Mouse (Mus musculus) kidney, embryonic 16.5 days (tissue): ENCODE results near the gene Cald1. TPM values are rescaled to one million over a fixed set of nuclear protein-coding genes. Genes with fewer than 3 reads are reported as not detected.

Source experiments
- ATAC-seq: fragments of 200-750 bp; cut with Nextera tagmentation; 2 replicates; pipeline ENCODE4 v1.8.0; 2017; ENCODE audit warnings: moderate TSS enrichment; ENCODE audit not compliant: low FRiP score, low TSS enrichment
- H3K27ac ChIP-seq: fragments of 300-500 bp; sonication (generic); 2 replicates; pipeline ENCODE4 v1.5.1; 2014; ENCODE audit warnings: low read length
- H3K27me3 ChIP-seq: fragments of 300-500 bp; sonication (generic); 2 replicates; pipeline ENCODE4 v1.6.1; 2014; ENCODE audit warnings: low read length, control low read depth, mixed read lengths; ENCODE audit not compliant: insufficient read depth
- H3K36me3 ChIP-seq: fragments of 300-500 bp; sonication (generic); 2 replicates; pipeline ENCODE4 v1.6.1; 2014; ENCODE audit warnings: low read length, control low read depth, mixed read lengths; ENCODE audit not compliant: insufficient read depth
- H3K4me1 ChIP-seq: fragments of 300-500 bp; sonication (generic); 2 replicates; pipeline ENCODE4 v1.6.1; 2014; ENCODE audit warnings: low read length, control low read depth, mixed read lengths; ENCODE audit not compliant: insufficient read depth
- H3K4me2 ChIP-seq: fragments of 300-500 bp; sonication (generic); replicated peaks from 2 replicates; pipeline ENCODE4 v1.6.1; 2014; ENCODE audit warnings: low read depth, low read length
- H3K4me3 ChIP-seq: fragments of 300-500 bp; sonication (generic); 2 replicates; pipeline ENCODE4 v1.5.1; 2014; ENCODE audit warnings: mild to moderate bottlenecking, low read length
- H3K9ac ChIP-seq: fragments of 300-500 bp; sonication (generic); replicated peaks from 2 replicates; pipeline ENCODE4 v1.6.1; 2014; ENCODE audit warnings: low read length
- H3K9me3 ChIP-seq: fragments of 300-500 bp; sonication (generic); 2 replicates; pipeline ENCODE4 v1.6.1; 2016; ENCODE audit warnings: low read length, control low read depth
- WGBS: fragments of 180-500 bp; shearing (Covaris S2); extraction: QIAGEN DNeasy Blood & Tissue Kit; methylation state at CpG from one replicate; pipeline ENCODE4 v1.1.7; 2014; 5-methylcytosine and 5-hydroxymethylcytosine counted together
- polyA plus RNA-seq: library from polyadenylated mRNA; unstranded; fragments of >200 nt; fragmentation: Nextera tagmentation; extraction: Ambion mirVana; gene quantifications from 2 replicates; pipeline ENCODE4 v1.2.1, GENCODE M21; 2015

Gene Cald1
- polyA plus RNA-seq, 1 experiment from 2014 or later: 243 TPM

DNA sequence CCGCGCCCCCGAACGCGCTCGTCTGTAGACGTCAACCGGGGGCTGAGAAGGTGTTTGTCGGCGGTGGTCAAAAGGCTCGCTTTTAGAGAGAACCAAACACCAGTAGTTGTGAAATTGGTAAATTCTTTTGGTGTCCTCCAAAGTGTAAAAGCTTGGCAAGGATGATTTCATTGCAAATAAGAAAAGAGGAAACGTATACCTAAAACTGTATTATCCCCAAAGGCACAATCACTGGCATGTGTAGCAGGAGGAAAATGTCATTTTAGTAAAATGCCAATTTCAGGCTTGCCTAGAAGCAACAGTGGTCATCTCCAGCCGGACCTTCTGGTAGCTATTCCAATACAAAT, 182.6 kb downstream of the Cald1 start:
- no peak for ATAC-seq
- H3K4me2 ChIP-seq: peak overlapping the region; percentile 85
- H3K36me3 ChIP-seq: no peaks in the 10 kb centered on the region
- H3K27me3 ChIP-seq: no peaks in the 10 kb centered on the region
- WGBS: 4% methylated on average over 13 of the region's 13 CpGs
- no peaks in the 10 kb centered on the region for H3K9me3 ChIP-seq
- H3K4me3 ChIP-seq: peak overlapping the region; percentile 69
- peak overlapping the region; percentile 92 for H3K9ac ChIP-seq
- no peaks in the 10 kb centered on the region for H3K4me1 ChIP-seq
- H3K27ac ChIP-seq: peak overlapping the region; percentile 95

DNA sequence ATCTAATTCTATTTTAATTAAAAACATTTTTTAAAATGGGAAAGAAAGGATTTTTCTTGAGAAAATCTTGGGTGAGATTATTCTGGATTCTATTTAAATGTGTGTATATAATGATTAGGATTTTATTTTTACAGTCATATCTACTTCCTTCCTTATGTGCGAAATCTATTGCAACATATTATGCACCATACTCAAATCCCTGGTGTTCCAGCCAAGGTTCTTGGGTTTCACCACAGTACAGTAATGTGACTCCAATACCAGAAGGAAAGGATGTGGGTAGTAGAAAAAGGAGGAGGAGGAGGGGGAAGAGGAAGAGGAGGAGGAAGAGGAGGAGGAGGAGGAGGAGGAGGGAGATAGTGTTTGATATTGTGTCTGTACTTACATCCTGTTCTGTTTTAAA, 184.2 kb downstream of the Cald1 start:
- Histone ChIP-seq H3K27me3 (no peaks in the 10 kb centered on the region), H3K4me3 (no peak overlapping the region), H3K4me1 (no peaks in the 10 kb centered on the region), H3K9ac (no peak overlapping the region), H3K27ac (no peak overlapping the region), H3K36me3 (no peaks in the 10 kb centered on the region), H3K9me3 (no peaks in the 10 kb centered on the region), H3K4me2 (no peak overlapping the region)
- ATAC-seq: no peak
- WGBS: 89% methylated on average over 1 of the region's 1 CpGs

DNA sequence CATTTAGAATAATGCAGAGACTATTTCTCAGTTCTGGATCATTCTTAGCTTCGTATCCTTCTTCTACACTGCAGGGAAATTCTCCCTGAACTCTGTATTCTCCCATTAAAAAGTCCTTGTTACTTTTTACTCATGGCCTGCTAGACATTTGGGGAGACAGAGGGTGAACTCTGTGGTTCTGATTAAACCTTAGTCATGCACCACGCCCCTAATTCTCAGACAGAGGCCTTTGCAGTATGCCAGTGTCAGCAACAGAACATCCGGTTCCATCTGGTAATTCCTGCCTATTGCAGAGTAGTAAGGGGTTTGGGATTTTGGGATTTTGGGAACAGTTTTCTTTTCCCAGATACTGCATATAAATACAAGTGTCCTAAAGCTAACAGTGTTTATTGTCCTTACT, 198.6 kb downstream of the Cald1 start:
- no peak overlapping the region for H3K27ac ChIP-seq
- 88% methylated on average over 3 of the region's 3 CpGs for WGBS

DNA sequence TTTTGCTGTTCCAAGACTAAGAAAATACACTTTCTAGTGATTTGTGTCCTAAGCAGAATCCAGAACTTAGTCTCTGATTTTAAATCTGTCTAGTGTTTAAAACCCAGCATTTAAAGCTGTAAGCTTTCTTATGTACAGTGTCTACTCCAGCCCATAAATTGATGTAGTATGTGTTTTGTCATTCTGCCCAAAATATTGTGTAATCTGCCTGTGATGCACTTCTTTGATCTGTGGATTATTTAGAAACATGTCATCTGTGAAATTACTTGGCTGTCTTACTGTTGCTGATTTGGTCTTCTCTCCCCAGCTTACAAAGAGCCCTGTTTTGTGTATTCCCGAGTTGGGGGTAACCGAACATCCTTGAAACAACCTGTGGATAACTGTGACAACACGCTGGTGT, 199.6 kb downstream of the Cald1 start:
- Histone ChIP-seq H3K27me3 (no peaks in the 10 kb centered on the region), H3K9ac (no peak overlapping the region), H3K4me2 (no peak overlapping the region), H3K9me3 (no peaks in the 10 kb centered on the region), H3K27ac (no peak overlapping the region), H3K36me3 (no peaks in the 10 kb centered on the region), H3K4me3 (no peak overlapping the region), H3K4me1 (no peaks in the 10 kb centered on the region)
- no peak for ATAC-seq
- 78% methylated on average over 3 of the region's 3 CpGs for WGBS

More for the DNA sequence above, 198.6 kb downstream of the Cald1 start:
- H3K4me3 ChIP-seq: no peak overlapping the region
- no peaks in the 10 kb centered on the region for H3K9me3 ChIP-seq
- H3K27me3 ChIP-seq: no peaks in the 10 kb centered on the region
- no peak for ATAC-seq
- H3K4me1 ChIP-seq: no peaks in the 10 kb centered on the region
- H3K4me2 ChIP-seq: no peak overlapping the region
- H3K9ac ChIP-seq: no peak overlapping the region
- H3K36me3 ChIP-seq: no peaks in the 10 kb centered on the region

DNA sequence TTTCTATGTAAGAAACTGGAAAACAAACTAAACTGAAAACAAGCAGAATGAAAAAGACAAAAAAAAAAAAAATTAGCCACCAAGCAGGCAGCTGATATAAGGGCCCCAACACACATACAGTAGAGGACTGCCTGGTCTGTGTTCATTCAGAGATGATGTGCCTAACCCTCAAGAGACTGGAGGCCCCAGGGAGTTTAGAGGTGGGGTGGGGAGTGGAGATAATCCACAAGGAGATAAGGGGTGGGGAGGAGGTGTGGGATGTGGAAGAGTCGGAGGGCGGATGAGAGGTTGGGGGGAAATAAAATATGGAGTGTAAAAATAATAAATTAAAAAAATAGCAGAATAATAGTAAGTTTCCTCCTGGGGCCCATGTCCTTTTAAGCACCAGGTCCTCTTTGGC, 207.3 kb downstream of the Cald1 start:
- H3K9ac ChIP-seq: no peak overlapping the region
- no peaks in the 10 kb centered on the region for H3K9me3 ChIP-seq
- no peak overlapping the region for H3K27ac ChIP-seq
- no peaks in the 10 kb centered on the region for H3K4me1 ChIP-seq
- ATAC-seq: no peak
- no peak overlapping the region for H3K4me3 ChIP-seq
- no peaks in the 10 kb centered on the region for H3K36me3 ChIP-seq
- H3K4me2 ChIP-seq: no peak overlapping the region
- no peaks in the 10 kb centered on the region for H3K27me3 ChIP-seq
- 74% methylated on average over 2 of the region's 2 CpGs for WGBS

DNA sequence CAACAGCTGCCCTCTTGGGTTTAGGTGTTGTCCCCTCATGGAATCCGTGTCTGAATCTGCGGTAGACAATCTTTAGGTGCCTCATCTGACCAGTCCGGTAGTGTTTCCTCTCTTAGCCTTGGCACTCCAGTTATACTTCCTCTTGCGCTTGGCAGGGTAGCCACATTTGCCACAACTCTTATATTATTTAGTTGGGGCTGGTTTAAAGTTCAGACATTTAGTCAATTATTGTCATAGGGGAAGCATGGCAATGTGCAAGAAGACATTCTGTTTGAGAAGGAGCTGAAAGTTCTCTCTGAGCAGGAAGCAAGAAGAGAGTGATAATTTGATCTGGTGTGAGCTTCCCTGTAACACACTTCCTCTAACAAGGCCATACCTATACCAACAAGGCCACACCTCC, 212.4 kb downstream of the Cald1 start:
- no peaks in the 10 kb centered on the region for H3K4me1 ChIP-seq
- no peak overlapping the region for H3K4me2 ChIP-seq
- no peaks in the 10 kb centered on the region for H3K36me3 ChIP-seq
- no peaks in the 10 kb centered on the region for H3K9me3 ChIP-seq
- no peak overlapping the region for H3K4me3 ChIP-seq
- 91% methylated on average over 4 of the region's 4 CpGs for WGBS
- no peak overlapping the region for H3K9ac ChIP-seq
- no peak overlapping the region for H3K27ac ChIP-seq
- H3K27me3 ChIP-seq: no peaks in the 10 kb centered on the region
- no peak for ATAC-seq

DNA sequence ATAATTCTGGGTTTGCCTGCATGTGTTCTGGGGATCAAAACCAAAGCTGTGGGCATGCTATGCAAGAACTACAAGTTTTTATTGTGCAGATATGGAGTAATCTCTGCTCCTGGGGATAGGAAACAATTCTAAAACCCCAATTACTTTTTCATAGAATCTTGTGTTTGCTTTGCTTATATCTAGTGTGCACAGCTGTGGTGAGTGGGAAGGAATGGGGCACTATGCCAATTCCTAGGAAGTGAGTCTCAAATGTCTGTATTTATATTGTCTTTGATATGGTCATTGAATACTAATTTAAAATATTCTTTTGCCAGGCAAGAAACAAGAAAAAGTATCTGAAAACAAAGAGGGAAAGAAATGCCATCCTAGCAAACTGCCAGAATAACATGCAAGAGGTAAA, 226.1 kb downstream of the Cald1 start:
- Histone ChIP-seq H3K27ac (no peak overlapping the region), H3K4me1 (no peaks in the 10 kb centered on the region), H3K9ac (no peak overlapping the region), H3K27me3 (no peaks in the 10 kb centered on the region), H3K4me3 (no peak overlapping the region), H3K36me3 (no peaks in the 10 kb centered on the region), H3K4me2 (no peak overlapping the region), H3K9me3 (no peaks in the 10 kb centered on the region)
- ATAC-seq: no peak

Other genes starting within 250 kb of the Cald1 start
- gene Akr1b8, start 244.4 kb upstream of the Cald1 start, polyA plus RNA-seq: 12.6 and 12.7 TPM in 2 replicates
- 32.5 and 35.8 TPM in 2 replicates for gene Akr1b10, start 214.3 kb upstream of the Cald1 start, polyA plus RNA-seq
- gene Akr1b7, start 186.2 kb upstream of the Cald1 start, polyA plus RNA-seq: 87.6 and 135 TPM in 2 replicates
- gene Bpgm, start 122.3 kb upstream of the Cald1 start, polyA plus RNA-seq: 50.8 and 58.4 TPM in 2 replicates
- 4.7 TPM in 2 replicates for gene Agbl3, start 181.9 kb downstream of the Cald1 start, polyA plus RNA-seq